Mouse (Mus musculus) embryonic facial prominence, embryonic 11.5 days (tissue): ENCODE measurements around the gene Fuom. TPM values are rescaled to one million over a fixed set of nuclear protein-coding genes. Genes with fewer than 3 reads are reported as not detected.
"Not testable (repeated sequence)": the region's sequence is repeated elsewhere in the genome, so short reads cannot be mapped to it uniquely, and the experiment has no call there.

Source experiments
- ATAC-seq: fragments of 200-750 bp; cut with Nextera tagmentation; replicated peaks from 2 replicates; pipeline ENCODE4 v1.8.0; 2017; ENCODE audit warnings: low read depth; ENCODE audit not compliant: insufficient number of reproducible peaks, low FRiP score, low TSS enrichment
- DNase-seq: peaks from one replicate; pipeline ENCODE4 v3.0.0-alpha.2; 2015; ENCODE audit warnings: low spot score
- H3K27ac ChIP-seq: fragments of 300-500 bp; sonication (generic); replicated peaks from 2 replicates; pipeline ENCODE4 v1.5.1; 2014; ENCODE audit warnings: mild to moderate bottlenecking, low read depth, low read length, control low read depth
- H3K27me3 ChIP-seq: fragments of 300-500 bp; sonication (generic); 2 replicates; pipeline ENCODE4 v1.6.1; 2014; ENCODE audit warnings: mild to moderate bottlenecking, low read length, moderate library complexity, mixed read lengths; ENCODE audit not compliant: control insufficient read depth, insufficient read depth
- H3K36me3 ChIP-seq: fragments of 300-500 bp; sonication (generic); replicated peaks from 2 replicates; pipeline ENCODE4 v1.6.1; 2014; ENCODE audit warnings: low read depth, mild to moderate bottlenecking, low read length, moderate library complexity, mixed read lengths; ENCODE audit not compliant: control insufficient read depth, insufficient read depth
- H3K4me1 ChIP-seq: fragments of 300-500 bp; sonication (generic); 2 replicates; pipeline ENCODE4 v1.6.1; 2014; ENCODE audit warnings: low read length, mixed read lengths; ENCODE audit not compliant: control insufficient read depth, insufficient read depth
- H3K4me2 ChIP-seq: fragments of 300-500 bp; sonication (generic); 2 replicates; pipeline ENCODE4 v1.6.1; 2014; ENCODE audit warnings: low read depth, mild to moderate bottlenecking, control low read depth, low read length, moderate library complexity
- H3K4me3 ChIP-seq: fragments of 300-500 bp; sonication (generic); 2 replicates; pipeline ENCODE4 v1.5.1; 2014; ENCODE audit warnings: low read depth, low read length, control low read depth
- H3K9ac ChIP-seq: fragments of 300-500 bp; sonication (generic); replicated peaks from 2 replicates; pipeline ENCODE4 v1.6.1; 2014; ENCODE audit warnings: mild to moderate bottlenecking, control low read depth, low read length
- H3K9me3 ChIP-seq: fragments of 300-500 bp; sonication (generic); replicated peaks from 2 replicates; pipeline ENCODE4 v1.6.1; 2016; ENCODE audit warnings: mild to moderate bottlenecking, low read length, inconsistent platforms, mixed read lengths; ENCODE audit not compliant: control insufficient read depth
- WGBS: fragments of 180-500 bp; shearing (Covaris S2); extraction: QIAGEN DNeasy Blood & Tissue Kit; methylation state at CpG from one replicate; pipeline ENCODE4 v1.1.7; 2014; 5-methylcytosine and 5-hydroxymethylcytosine counted together
- polyA plus RNA-seq: library from polyadenylated mRNA; unstranded; fragments of >200 nt; fragmentation: Nextera tagmentation; extraction: Ambion mirVana; gene quantifications from 2 replicates; pipeline ENCODE4 v1.2.1, GENCODE M21; 2014

Fuom gene
- polyA plus RNA-seq: 24.2 and 24.4 TPM in 2 replicates

- Histone ChIP-seq H3K4me2 (peak within 1 kb of the TSS; percentile 78), H3K36me3 (no peaks in the 10 kb centered on the region), H3K4me1 (no peaks in the 10 kb centered on the region), H3K9me3 (no peaks in the 10 kb centered on the region), H3K9ac (peak within 1 kb of the TSS; percentile 64), H3K4me3 (peak within 1 kb of the TSS; percentile 36), H3K27me3 (no peaks in the 10 kb centered on the region), H3K27ac (no peak within 1 kb of the TSS)
- ATAC-seq (peak; percentile 85), DNase-seq (peak; percentile 82)
- 2% methylated on average over 30 of the region's 30 CpGs for WGBS
Observed at GRCm38 (mm10) chr7:140101993-140102860, at the start of gene Fuom. Gene Fuom, minus strand, starts transcription at chr7:140102441.

GRCm38 (mm10) chr7:140144550-140144949, 42.3 kb upstream of the Fuom start:
- H3K36me3 ChIP-seq: no peaks in the 10 kb centered on the region
- H3K4me1 ChIP-seq: no peaks in the 10 kb centered on the region
- no peaks in the 10 kb centered on the region for H3K27me3 ChIP-seq
- ATAC-seq (no peak), DNase-seq (no peak)
- WGBS: 79% methylated on average over 4 of the region's 4 CpGs
- no peak overlapping the region for H3K27ac ChIP-seq
- H3K9me3 ChIP-seq: no peaks in the 10 kb centered on the region
- no peak overlapping the region for H3K4me3 ChIP-seq
- H3K4me2 ChIP-seq: no peak overlapping the region
- H3K9ac ChIP-seq: no peak overlapping the region

GRCm38 (mm10) chr7:140141350-140141749, 39.1 kb upstream of the Fuom start:
- no peak overlapping the region for H3K4me2 ChIP-seq
- no peak overlapping the region for H3K9ac ChIP-seq
- 5% methylated on average over 14 of the region's 14 CpGs for WGBS
- H3K27ac ChIP-seq: no peak overlapping the region
- DNase-seq (peak; percentile 78), ATAC-seq (no peak)
- H3K27me3 ChIP-seq: no peaks in the 10 kb centered on the region
- H3K4me3 ChIP-seq: no peak overlapping the region
- no peaks in the 10 kb centered on the region for H3K9me3 ChIP-seq
- 0 out of 2 replicates have a peak, but pooled peaks cover 2% of the 10 kb centered on the region for H3K4me1 ChIP-seq
- H3K36me3 ChIP-seq: no peaks in the 10 kb centered on the region

- ATAC-seq (no peak), DNase-seq (no peak)
- H3K27ac ChIP-seq: no peak overlapping the region; the same call in 1 of the 2 replicates
- H3K36me3 ChIP-seq: no peaks in the 10 kb centered on the region
- 0 out of 2 replicates have a peak, but pooled peaks cover 2% of the 10 kb centered on the region for H3K4me1 ChIP-seq
- peak overlapping the region; percentile 84 for H3K4me2 ChIP-seq
- no peaks in the 10 kb centered on the region for H3K27me3 ChIP-seq
- peak overlapping the region; percentile 84 for H3K9ac ChIP-seq
- peak overlapping the region; percentile 64 for H3K4me3 ChIP-seq
- WGBS: under 1% methylated on average over 8 of the region's 8 CpGs
- H3K9me3 ChIP-seq: no peaks in the 10 kb centered on the region
Observed at GRCm38 (mm10) chr7:140138021-140138310, 35.7 kb upstream of the Fuom start.

- peak within 1 kb of the TSS; percentile 25; the same call in 1 of the 2 replicates for H3K27ac ChIP-seq
- peak; percentile 97 for ATAC-seq
- DNase-seq: peak; percentile 95
- WGBS: 2% methylated on average over 39 of the region's 39 CpGs
- peak within 1 kb of the TSS; percentile 64 for H3K4me3 ChIP-seq
- 0 out of 2 replicates have a peak, but pooled peaks cover 2% of the 10 kb centered on the region for H3K4me1 ChIP-seq
- no peaks in the 10 kb centered on the region for H3K27me3 ChIP-seq
- H3K9me3 ChIP-seq: no peaks in the 10 kb centered on the region
- H3K4me2 ChIP-seq: peak within 1 kb of the TSS; percentile 84
- no peaks in the 10 kb centered on the region for H3K36me3 ChIP-seq
- H3K9ac ChIP-seq: peak within 1 kb of the TSS; percentile 84
Observed at GRCm38 (mm10) chr7:140137135-140138020, 35.1 kb upstream of the Fuom start, which contains the start of gene Mtg1. Gene Mtg1, plus strand, starts transcription at chr7:140137564.

GRCm38 (mm10) chr7:140135106-140135770, 33.0 kb upstream of the Fuom start:
- H3K27ac ChIP-seq: no peak overlapping the region
- no peaks in the 10 kb centered on the region for H3K27me3 ChIP-seq
- H3K9me3 ChIP-seq: no peaks in the 10 kb centered on the region
- H3K4me3 ChIP-seq: no peak overlapping the region
- H3K9ac ChIP-seq: no peak overlapping the region
- H3K4me1 ChIP-seq: 0 out of 2 replicates have a peak, but pooled peaks cover 2% of the 10 kb centered on the region
- H3K36me3 ChIP-seq: no peaks in the 10 kb centered on the region
- no peak overlapping the region for H3K4me2 ChIP-seq
- ATAC-seq (no peak), DNase-seq (no peak)
- 88% methylated on average over 5 of the region's 5 CpGs for WGBS

GRCm38 (mm10) chr7:140134033-140134432, 31.8 kb upstream of the Fuom start:
- not testable (repeated sequence) for ATAC-seq, H3K9ac ChIP-seq, H3K4me1 ChIP-seq, DNase-seq, H3K27me3 ChIP-seq, H3K4me3 ChIP-seq, H3K4me2 ChIP-seq, H3K9me3 ChIP-seq, H3K27ac ChIP-seq, H3K36me3 ChIP-seq
- WGBS: 98% methylated on average over 6 of the region's 7 CpGs
